Mouse (Mus musculus): ENCODE measurements around the gene Bmp2k. TPM values are rescaled to one million over a fixed set of nuclear protein-coding genes. Genes with fewer than 3 reads are reported as not detected.

Bmp2k gene
- polyA plus RNA-seq, 1 experiment = 15.5 TPM

DNA sequence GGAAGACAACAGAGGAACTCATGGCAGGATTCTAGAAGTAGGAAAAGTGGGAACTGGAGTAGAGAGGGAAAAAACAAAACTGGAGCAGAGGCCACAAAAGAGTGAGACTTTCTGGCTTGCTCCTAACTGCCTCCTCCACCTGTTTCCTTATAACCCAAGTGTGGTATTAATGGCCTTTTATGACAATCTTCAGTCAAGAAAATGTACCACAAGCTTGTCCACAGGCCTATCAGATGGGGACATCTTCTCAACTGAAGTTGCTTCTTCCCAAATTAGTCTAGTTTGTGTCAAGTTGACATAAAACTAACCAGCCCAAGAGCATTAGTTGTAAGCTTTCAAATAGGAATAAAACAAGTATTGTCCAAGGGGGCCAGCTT, 27.0 kb upstream of the Bmp2k start:
- H3K36me3 ChIP-seq (replicated peaks; ENCODE audit: low read length) = peaks cover 13% of the 10 kb centered on the region
- H3K27me3 ChIP-seq (replicated peaks) = no peaks in the 10 kb centered on the region
- H3K9me3 ChIP-seq = peaks cover 2% of the 10 kb centered on the region
- H3K4me1 ChIP-seq = peaks cover 76% of the 10 kb centered on the region
- TF ChIP-seq FLI1 (IDR thresholded peaks at IDR 0.05; ENCODE audit: low read length) (no peak), GATA1 (IDR thresholded peaks at IDR 0.05; ENCODE audit: borderline replicate concordance, low read length) (peak; percentile 95; the same call in 2 of the 3 replicates)
- H3K4me3 ChIP-seq (replicated peaks) = no peak overlapping the region

DNA sequence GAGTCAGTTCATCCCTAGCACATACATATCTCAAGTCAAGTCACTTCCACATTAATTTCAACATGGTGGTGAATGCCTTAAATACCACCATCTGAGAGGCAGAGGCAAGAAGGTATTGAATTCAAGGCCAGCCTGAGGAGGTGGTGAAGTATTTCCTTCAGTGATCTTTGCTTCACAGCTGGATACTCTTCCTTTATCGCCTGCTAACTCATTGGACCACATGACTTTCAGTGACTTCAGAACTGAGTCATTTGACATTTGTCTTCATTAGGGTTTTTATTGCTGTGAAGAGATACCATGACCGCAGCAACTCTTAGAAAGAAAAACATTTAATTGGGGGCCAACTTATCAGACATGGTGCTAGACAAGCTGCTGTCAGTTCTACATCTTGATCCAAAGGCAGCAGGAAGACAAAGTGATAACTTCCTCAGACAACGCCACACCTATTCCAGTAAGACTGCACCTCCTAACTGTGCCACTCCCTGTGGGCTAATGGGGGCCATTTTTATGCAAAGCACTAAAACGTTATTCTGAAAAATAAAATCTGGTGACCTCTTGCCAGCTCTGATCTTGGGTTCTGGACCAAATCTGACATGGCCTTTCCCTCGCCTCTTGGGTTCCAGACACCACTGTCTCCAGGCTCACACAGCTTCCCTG, 24.9 kb upstream of the Bmp2k start:
- no peak overlapping the region for H3K4me3 ChIP-seq (replicated peaks)
- H3K4me1 ChIP-seq = peaks cover 76% of the 10 kb centered on the region
- TF ChIP-seq GATA1 (IDR thresholded peaks at IDR 0.05; ENCODE audit: borderline replicate concordance, low read length) (no peak), FLI1 (IDR thresholded peaks at IDR 0.05; ENCODE audit: low read length) (no peak)
- H3K9me3 ChIP-seq = peaks cover 11% of the 10 kb centered on the region
- no peaks in the 10 kb centered on the region for H3K27me3 ChIP-seq (replicated peaks)
- H3K36me3 ChIP-seq (replicated peaks; ENCODE audit: low read length) = peaks cover 21% of the 10 kb centered on the region

DNA sequence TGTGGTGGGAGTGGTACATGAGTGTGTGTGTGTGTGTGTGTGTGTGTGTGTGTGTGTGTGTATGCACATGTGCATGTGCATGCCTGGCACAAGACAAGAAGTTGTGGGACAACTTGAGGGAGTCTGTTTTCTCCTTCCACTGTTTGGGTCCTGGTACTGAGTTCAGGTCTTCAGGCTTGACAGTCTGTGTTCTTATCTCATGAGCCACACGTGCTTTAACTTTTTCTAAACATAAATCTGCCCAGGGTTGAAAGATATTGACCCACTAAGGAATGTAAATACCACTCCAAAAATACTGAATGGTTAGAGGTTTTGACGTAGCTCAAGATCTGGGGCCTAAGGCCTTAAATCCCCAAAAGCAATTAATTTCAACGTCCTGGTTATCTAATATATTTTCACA, 23.8 kb upstream of the Bmp2k start:
- H3K4me1 ChIP-seq = peaks cover 65% of the 10 kb centered on the region
- TF ChIP-seq GATA1 (IDR thresholded peaks at IDR 0.05; ENCODE audit: borderline replicate concordance, low read length) = no peak
- TF ChIP-seq FLI1 (IDR thresholded peaks at IDR 0.05; ENCODE audit: low read length) = no peak
- peaks cover 11% of the 10 kb centered on the region for H3K9me3 ChIP-seq
- H3K36me3 ChIP-seq (replicated peaks; ENCODE audit: low read length) = peaks cover 21% of the 10 kb centered on the region
- H3K4me3 ChIP-seq (replicated peaks) = no peak overlapping the region
- H3K27me3 ChIP-seq (replicated peaks) = no peaks in the 10 kb centered on the region

DNA sequence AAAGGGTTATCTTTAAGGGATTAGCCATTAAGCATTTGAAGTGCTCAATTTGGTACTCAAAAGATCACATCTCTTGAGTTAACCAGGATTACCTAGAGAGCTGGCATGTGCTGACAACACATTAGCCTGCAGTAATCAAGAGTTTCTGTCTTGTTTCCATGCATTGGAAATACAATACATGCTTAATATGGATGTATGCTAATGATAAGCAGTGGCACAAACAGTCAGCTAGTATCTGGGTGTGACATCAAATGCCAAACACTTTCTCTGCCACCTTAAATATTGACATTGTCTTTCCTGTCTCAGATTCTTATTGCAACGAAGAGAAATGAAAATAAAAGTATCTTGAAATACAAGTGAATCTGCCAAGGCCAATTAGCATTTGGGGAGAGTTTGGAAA, 22.8 kb upstream of the Bmp2k start:
- no peaks in the 10 kb centered on the region for H3K27me3 ChIP-seq (replicated peaks)
- peaks cover 11% of the 10 kb centered on the region for H3K9me3 ChIP-seq
- no peak for TF ChIP-seq FLI1 (IDR thresholded peaks at IDR 0.05; ENCODE audit: low read length)
- TF ChIP-seq GATA1 (IDR thresholded peaks at IDR 0.05; ENCODE audit: borderline replicate concordance, low read length) = no peak
- H3K36me3 ChIP-seq (replicated peaks; ENCODE audit: low read length) = peaks cover 21% of the 10 kb centered on the region
- no peak overlapping the region for H3K4me3 ChIP-seq (replicated peaks)
- H3K4me1 ChIP-seq = peaks cover 61% of the 10 kb centered on the region

DNA sequence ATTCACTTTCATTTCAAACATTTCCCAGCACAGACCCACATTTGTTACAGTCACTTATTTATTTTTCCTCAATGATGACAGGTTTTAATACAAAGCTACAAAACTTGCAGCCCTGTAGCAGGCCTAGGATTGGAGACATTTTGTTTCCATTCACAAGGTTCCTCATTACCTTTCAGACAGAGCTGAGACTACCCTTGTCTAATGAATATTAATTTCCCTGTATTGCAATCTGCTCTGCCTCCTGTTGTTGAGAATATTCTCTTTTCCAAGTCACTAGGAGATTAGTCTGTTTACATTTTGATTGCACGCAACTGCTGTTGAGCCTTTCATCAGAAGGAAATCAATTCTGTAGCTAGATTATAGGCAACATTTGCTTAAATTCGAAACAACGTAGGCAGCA, 22.4 kb upstream of the Bmp2k start:
- H3K36me3 ChIP-seq (replicated peaks; ENCODE audit: low read length) = peaks cover 21% of the 10 kb centered on the region
- H3K4me3 ChIP-seq (replicated peaks) = no peak overlapping the region
- peaks cover 11% of the 10 kb centered on the region for H3K9me3 ChIP-seq
- no peak for TF ChIP-seq FLI1 (IDR thresholded peaks at IDR 0.05; ENCODE audit: low read length)
- TF ChIP-seq GATA1 (IDR thresholded peaks at IDR 0.05; ENCODE audit: borderline replicate concordance, low read length) = no peak
- peaks cover 61% of the 10 kb centered on the region for H3K4me1 ChIP-seq
- no peaks in the 10 kb centered on the region for H3K27me3 ChIP-seq (replicated peaks)

DNA sequence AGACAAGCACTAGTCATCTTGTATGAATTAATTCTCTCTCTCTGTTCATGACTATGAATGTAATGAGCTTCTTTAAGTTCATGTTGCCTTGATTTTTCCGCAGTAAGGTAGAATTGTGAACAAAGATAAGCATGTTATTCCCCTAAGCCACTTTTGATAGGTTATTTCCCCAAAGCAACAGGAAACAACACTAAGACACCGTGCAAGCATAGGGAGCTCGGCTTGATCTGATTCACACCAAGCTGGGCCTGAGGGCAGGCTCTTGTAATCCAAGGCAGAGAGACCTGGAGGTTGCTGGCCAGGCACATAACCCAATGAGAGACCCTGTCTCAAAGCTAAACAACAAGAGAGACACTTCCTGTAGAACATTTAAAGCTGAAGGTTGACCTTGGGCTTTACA, 21.3 kb upstream of the Bmp2k start:
- Histone ChIP-seq H3K9me3 (peaks cover 11% of the 10 kb centered on the region), H3K36me3 (replicated peaks; ENCODE audit: low read length) (peaks cover 21% of the 10 kb centered on the region), H3K27me3 (replicated peaks) (no peaks in the 10 kb centered on the region), H3K4me1 (peaks cover 60% of the 10 kb centered on the region), H3K4me3 (replicated peaks) (no peak overlapping the region)
- TF ChIP-seq GATA1 (IDR thresholded peaks at IDR 0.05; ENCODE audit: borderline replicate concordance, low read length) = no peak
- no peak for TF ChIP-seq FLI1 (IDR thresholded peaks at IDR 0.05; ENCODE audit: low read length)

DNA sequence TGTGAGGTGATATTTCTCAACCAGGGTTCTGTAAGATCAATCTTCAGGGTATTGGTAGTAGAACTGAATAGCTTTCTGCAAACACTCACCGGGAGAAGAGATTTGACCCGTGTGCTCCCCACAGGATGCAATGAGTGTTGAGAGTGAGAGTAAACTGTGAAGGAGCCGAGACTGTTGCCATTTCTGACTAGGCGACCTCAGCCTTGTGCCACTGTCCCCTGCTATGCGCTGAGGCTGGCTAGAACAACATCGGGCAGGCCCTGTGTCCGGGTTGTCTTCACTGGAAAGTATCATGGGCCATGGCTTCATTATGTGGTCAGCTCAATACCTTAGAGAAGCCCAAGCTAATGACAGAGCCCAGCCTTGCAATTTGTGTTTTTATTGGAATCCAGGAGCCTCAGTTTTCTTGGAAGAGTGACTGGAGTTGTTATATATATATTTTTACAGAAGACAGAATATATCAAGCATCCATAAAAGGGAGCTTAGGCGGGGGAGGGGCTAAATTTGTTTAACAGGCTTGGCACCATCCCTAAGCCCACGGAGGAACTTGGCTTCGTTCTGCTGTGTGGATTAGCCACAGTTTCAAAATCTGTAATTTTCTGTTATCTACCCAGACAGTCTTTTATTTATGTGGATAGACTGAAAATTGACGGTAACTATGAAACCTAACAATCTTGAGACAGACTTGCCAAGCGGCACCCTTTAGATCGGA, 18.0 kb upstream of the Bmp2k start:
- TF ChIP-seq GATA1 (IDR thresholded peaks at IDR 0.05; ENCODE audit: borderline replicate concordance, low read length) = no peak
- no peak for TF ChIP-seq FLI1 (IDR thresholded peaks at IDR 0.05; ENCODE audit: low read length)
- Histone ChIP-seq H3K4me1 (peaks cover 52% of the 10 kb centered on the region), H3K27me3 (replicated peaks) (no peaks in the 10 kb centered on the region), H3K9me3 (peaks cover 11% of the 10 kb centered on the region), H3K36me3 (replicated peaks; ENCODE audit: low read length) (peaks cover 13% of the 10 kb centered on the region), H3K4me3 (replicated peaks) (peak overlapping the region; percentile 87)

DNA sequence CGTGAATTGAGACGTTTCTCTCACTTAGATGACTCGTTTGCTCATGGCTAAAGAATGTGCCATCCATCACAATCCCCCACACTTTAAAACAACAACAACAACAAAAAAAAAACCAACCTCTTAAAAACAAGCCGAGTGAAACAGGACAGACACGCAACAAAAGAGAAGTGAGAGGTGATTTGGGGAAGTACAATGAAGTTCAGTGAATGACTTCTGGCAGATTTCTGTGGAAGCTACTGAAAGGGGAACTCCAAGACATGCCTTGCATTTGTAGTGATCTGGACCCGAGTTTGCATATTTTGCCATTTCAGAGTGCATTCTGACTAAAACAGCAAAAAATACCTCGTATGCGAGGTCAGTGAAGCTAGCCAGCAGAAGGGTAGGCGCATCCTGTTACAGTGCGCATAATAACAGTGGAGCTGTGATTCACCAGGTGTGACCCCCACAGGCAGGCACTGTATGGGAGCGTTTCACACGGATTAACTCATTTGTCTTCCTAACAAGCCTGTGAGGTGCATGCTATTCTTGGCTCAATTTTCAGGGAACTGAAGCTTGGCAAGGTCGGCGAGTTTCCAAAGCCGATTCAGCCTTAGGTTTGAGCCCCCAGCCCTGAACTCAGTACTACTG, 17.4 kb upstream of the Bmp2k start:
- Histone ChIP-seq H3K27me3 (replicated peaks) (no peaks in the 10 kb centered on the region), H3K36me3 (replicated peaks; ENCODE audit: low read length) (peaks cover 12% of the 10 kb centered on the region), H3K9me3 (peaks cover 11% of the 10 kb centered on the region), H3K4me1 (peaks cover 54% of the 10 kb centered on the region), H3K4me3 (replicated peaks) (peak overlapping the region; percentile 87)
- TF ChIP-seq GATA1 (IDR thresholded peaks at IDR 0.05; ENCODE audit: borderline replicate concordance, low read length) (no peak), FLI1 (IDR thresholded peaks at IDR 0.05; ENCODE audit: low read length) (no peak)

DNA sequence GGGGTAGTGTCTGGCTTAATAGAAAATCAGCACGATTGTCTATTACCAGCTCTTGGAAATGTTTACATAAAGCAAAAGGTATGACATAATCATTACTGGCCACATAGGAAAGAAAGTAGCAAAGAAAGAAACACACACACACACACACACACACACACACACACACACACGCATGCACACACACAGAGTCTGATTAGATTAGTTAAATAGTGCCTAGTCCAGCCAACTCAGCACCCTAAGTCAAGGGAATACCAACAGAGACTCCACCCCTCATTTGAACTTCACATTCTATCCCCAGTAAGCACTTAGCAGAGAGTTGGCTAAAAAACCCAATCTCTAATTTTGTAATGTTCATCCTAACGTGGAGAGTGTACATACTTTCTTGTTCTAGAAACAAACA, 15.5 kb upstream of the Bmp2k start:
- no peak for TF ChIP-seq FLI1 (IDR thresholded peaks at IDR 0.05; ENCODE audit: low read length)
- no peak for TF ChIP-seq GATA1 (IDR thresholded peaks at IDR 0.05; ENCODE audit: borderline replicate concordance, low read length)
- Histone ChIP-seq H3K36me3 (replicated peaks; ENCODE audit: low read length) (no peaks in the 10 kb centered on the region), H3K9me3 (no peaks in the 10 kb centered on the region), H3K27me3 (replicated peaks) (no peaks in the 10 kb centered on the region), H3K4me3 (replicated peaks) (no peak overlapping the region), H3K4me1 (peaks cover 57% of the 10 kb centered on the region)

DNA sequence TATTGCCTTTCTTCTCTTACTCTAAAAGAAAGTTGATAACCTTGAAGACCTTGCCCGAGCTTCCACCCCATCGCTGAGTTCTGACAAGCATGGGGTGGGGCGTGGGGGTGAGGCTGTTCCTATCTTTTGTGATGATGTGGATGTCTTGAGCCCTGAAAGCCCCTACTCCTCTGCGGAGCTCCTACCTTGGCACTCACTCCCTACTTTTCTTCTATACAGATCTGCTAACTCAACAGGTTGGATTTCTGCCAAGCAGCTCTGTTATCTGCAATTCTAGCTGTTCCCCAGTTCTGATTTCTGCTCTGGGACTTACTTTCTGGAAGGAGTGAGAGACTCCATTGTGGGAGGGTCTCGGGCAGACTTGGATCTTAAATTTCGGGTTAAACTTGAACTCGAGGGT, 14.3 kb upstream of the Bmp2k start:
- Histone ChIP-seq H3K4me1 (peaks cover 64% of the 10 kb centered on the region), H3K36me3 (replicated peaks; ENCODE audit: low read length) (no peaks in the 10 kb centered on the region), H3K4me3 (replicated peaks) (no peak overlapping the region), H3K27me3 (replicated peaks) (no peaks in the 10 kb centered on the region), H3K9me3 (no peaks in the 10 kb centered on the region)
- no peak for TF ChIP-seq GATA1 (IDR thresholded peaks at IDR 0.05; ENCODE audit: borderline replicate concordance, low read length)
- TF ChIP-seq FLI1 (IDR thresholded peaks at IDR 0.05; ENCODE audit: low read length) = no peak

Data from megakaryocyte, embryonic 14.5 days (primary cell).